Mouse (Mus musculus): ENCODE measurements at regions not wholly inside any gene's neighbourhood (a gene's known extent, or its start where the extent isn't known, plus 50 kb on each side); places are given as distances from the start of the nearest gene placed in this dataset.

- DNase-seq (ENCODE audit: low read depth, low spot score) = no peak
Measured at GRCm38 (mm10) chr6:127341604-127342003, 105.0 kb upstream of the Parp11 start.

- DNase-seq (ENCODE audit: low read depth, low spot score) = no peak
Measured at GRCm38 (mm10) chr6:127348770-127349409, 97.8 kb upstream of the Parp11 start.

GRCm38 (mm10) chr6:127349479-127350110 is 97.0 kb upstream of the Parp11 start:
- DNase-seq (ENCODE audit: low read depth, low spot score) = no peak

GRCm38 (mm10) chr6:127351691-127352090 is 94.9 kb upstream of the Parp11 start:
- DNase-seq (ENCODE audit: low read depth, low spot score) = no peak

- DNase-seq (ENCODE audit: low read depth, low spot score) = no peak
Measured at GRCm38 (mm10) chr6:127355112-127355511, 91.5 kb upstream of the Parp11 start.

- no peak for DNase-seq (ENCODE audit: low read depth, low spot score)
Measured at GRCm38 (mm10) chr6:127356442-127356841, 90.2 kb upstream of the Parp11 start.

GRCm38 (mm10) chr6:127358805-127359204 is 87.8 kb upstream of the Parp11 start:
- DNase-seq (ENCODE audit: low read depth, low spot score) = no peak

- no peak for DNase-seq (ENCODE audit: low read depth, low spot score)
Measured at GRCm38 (mm10) chr6:127359391-127359874, 87.2 kb upstream of the Parp11 start.

GRCm38 (mm10) chr6:127362166-127362565 is 84.5 kb upstream of the Parp11 start:
- DNase-seq (ENCODE audit: low read depth, low spot score) = no peak

- no peak for DNase-seq (ENCODE audit: low read depth, low spot score)
Measured at GRCm38 (mm10) chr6:127362966-127363752, 83.5 kb upstream of the Parp11 start.

GRCm38 (mm10) chr6:127363871-127364590 is 82.6 kb upstream of the Parp11 start:
- no peak for DNase-seq (ENCODE audit: low read depth, low spot score)

GRCm38 (mm10) chr6:127364591-127365187 is 82.0 kb upstream of the Parp11 start:
- no peak for DNase-seq (ENCODE audit: low read depth, low spot score)

- no peak for DNase-seq (ENCODE audit: low read depth, low spot score)
Measured at GRCm38 (mm10) chr6:127365246-127365645, 81.4 kb upstream of the Parp11 start.

GRCm38 (mm10) chr6:127365651-127366050 is 81.0 kb upstream of the Parp11 start:
- no peak for DNase-seq (ENCODE audit: low read depth, low spot score)

- no peak for DNase-seq (ENCODE audit: low read depth, low spot score)
Measured at GRCm38 (mm10) chr6:127373052-127373451, 73.6 kb upstream of the Parp11 start.

GRCm38 (mm10) chr6:127373797-127374463 is 72.7 kb upstream of the Parp11 start:
- DNase-seq (ENCODE audit: low read depth, low spot score) = no peak

- peak; percentile 62 for DNase-seq (ENCODE audit: low read depth, low spot score)
Measured at GRCm38 (mm10) chr6:127374464-127375143, 72.0 kb upstream of the Parp11 start.

- DNase-seq (ENCODE audit: low read depth, low spot score) = no peak
Measured at GRCm38 (mm10) chr6:127375144-127375529, 71.5 kb upstream of the Parp11 start.

GRCm38 (mm10) chr6:127375711-127376199 is 70.9 kb upstream of the Parp11 start:
- DNase-seq (ENCODE audit: low read depth, low spot score) = no peak

- DNase-seq (ENCODE audit: low read depth, low spot score) = no peak
Measured at GRCm38 (mm10) chr6:127378701-127379100, 67.9 kb upstream of the Parp11 start.
